Comparison of ENCODE assay signal across 8 mouse cellular contexts in genomic region chr6:120356478-120356877, GRCm38 (mm10). TPM values are rescaled to one million over a fixed set of nuclear protein-coding genes. Genes with fewer than 3 reads are reported as not detected.
DNase-seq lines count a peak whose midpoint lies in the region; ATAC-seq and TF ChIP-seq lines count a peak whose summit lies in the region.

No protein-coding gene starts in this region.

- H3K27me3 ChIP-seq in lung, embryonic 14.5 days (ENCODE audit: insufficient read depth, low read length) = no peaks in the 10 kb centered on the region
- no peaks in the 10 kb centered on the region for H3K27me3 ChIP-seq in embryonic facial prominence, embryonic 13.5 days
- H3K27me3 ChIP-seq in intestine, embryonic 15.5 days (replicated peaks) = no peaks in the 10 kb centered on the region
- H3K27me3 ChIP-seq in neural tube, embryonic 12.5 days (replicated peaks) = no peaks in the 10 kb centered on the region

- H3K4me1 ChIP-seq in lung, embryonic 14.5 days (ENCODE audit: insufficient read depth) = peaks cover 2% of the 10 kb centered on the region; the same call in 1 of the 2 replicates
- H3K4me1 ChIP-seq in embryonic facial prominence, embryonic 13.5 days = peaks cover 8% of the 10 kb centered on the region
- peaks cover 4% of the 10 kb centered on the region for H3K4me1 ChIP-seq in intestine, embryonic 15.5 days (replicated peaks)
- H3K4me1 ChIP-seq in neural tube, embryonic 12.5 days = peaks cover 8% of the 10 kb centered on the region

- no peak for TF ChIP-seq CTCF in lung, embryonic 14.5 days (IDR thresholded peaks at IDR 0.05; ENCODE audit: low read depth)

- peak overlapping the region; percentile 76 for H3K9ac ChIP-seq in lung, embryonic 14.5 days
- H3K9ac ChIP-seq in embryonic facial prominence, embryonic 13.5 days = peak overlapping the region; percentile 77
- peak overlapping the region; percentile 52 for H3K9ac ChIP-seq in intestine, embryonic 15.5 days
- H3K9ac ChIP-seq in neural tube, embryonic 12.5 days = peak overlapping the region; percentile 52

- H3K36me3 ChIP-seq in lung, embryonic 14.5 days (ENCODE audit: insufficient read depth) = peaks cover 12% of the 10 kb centered on the region
- peaks cover 9% of the 10 kb centered on the region for H3K36me3 ChIP-seq in embryonic facial prominence, embryonic 13.5 days
- no peaks in the 10 kb centered on the region for H3K36me3 ChIP-seq in intestine, embryonic 15.5 days
- no peaks in the 10 kb centered on the region for H3K36me3 ChIP-seq in neural tube, embryonic 12.5 days

- no peaks in the 10 kb centered on the region for H3K9me3 ChIP-seq in lung, embryonic 14.5 days (ENCODE audit: low read depth, low read length)
- H3K9me3 ChIP-seq in embryonic facial prominence, embryonic 13.5 days = no peaks in the 10 kb centered on the region
- no peaks in the 10 kb centered on the region for H3K9me3 ChIP-seq in intestine, embryonic 15.5 days
- H3K9me3 ChIP-seq in neural tube, embryonic 12.5 days = no peaks in the 10 kb centered on the region

- peak overlapping the region; percentile 82 for H3K4me2 ChIP-seq in lung, embryonic 14.5 days
- H3K4me2 ChIP-seq in embryonic facial prominence, embryonic 13.5 days = peak overlapping the region; percentile 76
- peak overlapping the region; percentile 61 for H3K4me2 ChIP-seq in intestine, embryonic 15.5 days (replicated peaks)
- H3K4me2 ChIP-seq in neural tube, embryonic 12.5 days (replicated peaks) = peak overlapping the region; percentile 65

- H3K27ac ChIP-seq in lung, embryonic 14.5 days (ENCODE audit: low read depth) = peak overlapping the region; percentile 90
- peak overlapping the region; percentile 85 for H3K27ac ChIP-seq in embryonic facial prominence, embryonic 13.5 days
- H3K27ac ChIP-seq in intestine, embryonic 15.5 days = peak overlapping the region; percentile 69
- H3K27ac ChIP-seq in neural tube, embryonic 12.5 days = no peak overlapping the region

- H3K4me3 ChIP-seq in lung, embryonic 14.5 days (ENCODE audit: low read depth, low read length) = peak overlapping the region; percentile 61
- peak overlapping the region; percentile 57 for H3K4me3 ChIP-seq in embryonic facial prominence, embryonic 13.5 days
- H3K4me3 ChIP-seq in intestine, embryonic 15.5 days (replicated peaks) = peak overlapping the region; percentile 47
- peak overlapping the region; percentile 43 for H3K4me3 ChIP-seq in neural tube, embryonic 12.5 days

- ATAC-seq in lung, embryonic 14.5 days (ENCODE audit: insufficient read depth) = no peak
- no peak for ATAC-seq in embryonic facial prominence, embryonic 13.5 days (ENCODE audit: insufficient number of reproducible peaks, insufficient read depth, low FRiP score, low TSS enrichment, low read depth)
- no peak for ATAC-seq in intestine, embryonic 15.5 days
- no peak; the same call in 1 of the 2 replicates for ATAC-seq in neural tube, embryonic 12.5 days (ENCODE audit: low FRiP score, low read depth)

- 19% methylated on average over 5 of the region's 5 CpGs for WGBS in lung, embryonic 14.5 days
- WGBS in embryonic facial prominence, embryonic 13.5 days = 36% methylated on average over 5 of the region's 5 CpGs
- 18% methylated on average over 5 of the region's 5 CpGs for WGBS in intestine, embryonic 15.5 days
- WGBS in neural tube, embryonic 12.5 days = 35% methylated on average over 5 of the region's 5 CpGs

- peak; percentile 1 for DNase-seq in lung, embryonic 14.5 days
- no peak for DNase-seq in lung, postnatal 14 days
- DNase-seq in spleen, postnatal 36 days (ENCODE audit: low spot score in 2 of 2) = no peak
- DNase-seq in frontal cortex, postnatal 14 days (ENCODE audit: low spot score in 2 of 2) = no peak
- no peak for DNase-seq in spleen, postnatal 10 days (ENCODE audit: low spot score in 2 of 2)

RNA-seq across cellular contexts. Expression of gene Kdm5a, which starts 7.4 kb away (rescaled TPM):
- 46.3 and 52.2 TPM in 2 replicates for polyA plus RNA-seq in lung, embryonic 14.5 days (2014; fragmentation: Nextera tagmentation; extraction: Ambion mirVana)
- 57.8 and 60.0 TPM in 2 replicates for polyA plus RNA-seq in embryonic facial prominence, embryonic 13.5 days (2015; fragmentation: Nextera tagmentation; extraction: Ambion mirVana)
- polyA plus RNA-seq in intestine, embryonic 15.5 days (2015; fragmentation: Nextera tagmentation; extraction: Ambion mirVana) = 34.6 and 37.3 TPM in 2 replicates
- polyA plus RNA-seq in neural tube, embryonic 12.5 days (2016; fragmentation: Nextera tagmentation; extraction: Ambion mirVana) = 51.4 and 54.1 TPM in 2 replicates

RNA-seq across cellular contexts. Expression of gene Ccdc77, which starts 7.7 kb away (rescaled TPM):
- polyA plus RNA-seq in lung, embryonic 14.5 days (2014; fragmentation: Nextera tagmentation; extraction: Ambion mirVana) = 24.8 and 26.5 TPM in 2 replicates
- polyA plus RNA-seq in embryonic facial prominence, embryonic 13.5 days (2015; fragmentation: Nextera tagmentation; extraction: Ambion mirVana) = 22.5 and 29.1 TPM in 2 replicates
- 20.5 and 22.1 TPM in 2 replicates for polyA plus RNA-seq in intestine, embryonic 15.5 days (2015; fragmentation: Nextera tagmentation; extraction: Ambion mirVana)
- 19.6 and 25.1 TPM in 2 replicates for polyA plus RNA-seq in neural tube, embryonic 12.5 days (2016; fragmentation: Nextera tagmentation; extraction: Ambion mirVana)
